ENCODE assay signal across 30 mouse cellular contexts in genomic region chr8:78251115-78251514, GRCm38 (mm10). TPM values are rescaled to one million over a fixed set of nuclear protein-coding genes. Genes with fewer than 3 reads are reported as not detected.
"Had no signal": no experiment of that assay in that cellular context is flagged by ENCODE, and none has a peak within 500 bp of the region (broad histone marks: within the 10 kb centered on the region; RNA-seq: fewer than 3 reads in every experiment).

No protein-coding gene starts in this region.

- H3K4me1 ChIP-seq: heart, embryonic 13.5 days; heart, embryonic 15.5 days; hindbrain, embryonic 15.5 days; kidney, embryonic 15.5 days; limb, embryonic 13.5 days; limb, embryonic 15.5 days; liver, embryonic 12.5 days had no signal

- ATAC-seq: hindbrain, postnatal 0 days; intestine, embryonic 16.5 days; liver, embryonic 12.5 days had no signal

- H3K36me3 ChIP-seq: heart, embryonic 13.5 days; heart, embryonic 15.5 days; hindbrain, embryonic 12.5 days; hindbrain, embryonic 15.5 days; kidney, embryonic 15.5 days; limb, embryonic 13.5 days; limb, embryonic 15.5 days; liver, embryonic 12.5 days had no signal

- H3K27me3 ChIP-seq: heart, embryonic 13.5 days; heart, embryonic 15.5 days; hindbrain, embryonic 12.5 days; hindbrain, embryonic 15.5 days; kidney, embryonic 15.5 days; limb, embryonic 13.5 days; limb, embryonic 15.5 days; liver, embryonic 12.5 days had no signal

- H3K4me3 ChIP-seq: heart, adult 2 months; heart, embryonic 13.5 days; heart, embryonic 15.5 days; hindbrain, embryonic 12.5 days; hindbrain, embryonic 15.5 days; kidney, embryonic 15.5 days; limb, embryonic 13.5 days; limb, embryonic 15.5 days; liver, embryonic 12.5 days had no signal

- H3K9me3 ChIP-seq: heart, embryonic 13.5 days; heart, embryonic 15.5 days; hindbrain, embryonic 12.5 days; hindbrain, embryonic 15.5 days; kidney, embryonic 15.5 days; limb, embryonic 13.5 days; limb, embryonic 15.5 days; liver, embryonic 12.5 days had no signal

- H3K27ac ChIP-seq: heart, adult 2 months; heart, embryonic 13.5 days; heart, embryonic 15.5 days; hindbrain, embryonic 12.5 days; hindbrain, embryonic 15.5 days; hindbrain, postnatal 0 days; kidney, embryonic 15.5 days; kidney, postnatal 0 days; limb, embryonic 13.5 days; limb, embryonic 15.5 days; liver, embryonic 12.5 days had no signal

- H3K4me2 ChIP-seq: heart, embryonic 11.5 days; heart, embryonic 13.5 days; heart, embryonic 15.5 days; hindbrain, embryonic 12.5 days; hindbrain, embryonic 15.5 days; kidney, embryonic 15.5 days; limb, embryonic 13.5 days; limb, embryonic 15.5 days; liver, embryonic 12.5 days had no signal

- H3K9ac ChIP-seq: heart, embryonic 13.5 days; heart, embryonic 15.5 days; hindbrain, embryonic 12.5 days; hindbrain, embryonic 15.5 days; kidney, embryonic 15.5 days; limb, embryonic 13.5 days; limb, embryonic 15.5 days; liver, embryonic 12.5 days had no signal

- DNase-seq: gastrocnemius, postnatal 14 days; gastrocnemius, postnatal 36 days; heart, adult 11 months; heart, adult 2 months; heart, postnatal 14 days; heart, postnatal 36 days; kidney, adult 11 months; kidney, adult 2 months; kidney, adult 9 months; kidney, postnatal 14 days; kidney, postnatal 36 days; layer of hippocampus, adult 9-11 months; layer of hippocampus, postnatal 36 days; left cerebral cortex, postnatal 4 days had no signal

RNA-seq across cellular contexts. Expression of gene Ttc29, which starts 38.0 kb away (rescaled TPM):
- polyA plus RNA-seq: heart, embryonic 11.5 days; heart, embryonic 13.5 days; intestine, embryonic 14.5 days; intestine, embryonic 16.5 days; kidney, adult 2 months; kidney, embryonic 15.5 days; large intestine, adult 2 months; limb, embryonic 11.5 days; liver, adult 2 months; liver, embryonic 12.5 days had no signal
